Comparison of ENCODE assay signal across 13 mouse cellular contexts in the genomic region with DNA sequence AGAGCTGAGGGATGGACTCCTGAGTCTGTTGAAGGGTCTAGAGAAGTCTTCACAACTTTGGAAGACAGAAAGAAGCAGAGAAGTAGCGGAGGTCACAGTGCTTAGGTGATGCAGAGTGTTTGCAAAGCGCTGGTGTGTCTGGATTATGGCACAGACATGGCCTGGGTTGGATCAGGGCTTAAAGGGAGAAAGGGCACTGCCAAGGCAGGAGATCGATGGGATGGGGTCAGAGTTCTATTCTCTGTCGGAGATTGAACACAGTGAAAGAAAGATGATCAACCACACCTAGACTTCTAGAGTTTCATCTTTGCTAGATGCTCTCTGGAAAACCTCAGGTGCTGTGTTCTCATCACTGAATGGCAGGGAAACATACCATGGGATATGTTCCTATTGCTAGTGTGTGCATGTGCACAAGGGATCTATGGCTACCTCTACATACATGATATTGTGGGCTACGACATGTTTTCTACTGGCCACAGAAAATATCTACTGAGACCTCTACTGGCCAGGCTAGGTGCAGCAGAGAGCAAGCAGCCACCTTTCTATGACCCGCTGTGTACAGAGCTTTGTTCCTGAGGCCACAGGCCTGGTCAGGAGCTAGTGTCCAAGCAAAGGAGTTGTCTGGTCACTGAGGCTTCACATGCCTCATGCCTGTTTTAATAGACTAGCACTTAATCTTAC. TPM values are rescaled to one million over a fixed set of nuclear protein-coding genes. Genes with fewer than 3 reads are reported as not detected.
DNase-seq lines count a peak whose midpoint lies in the region; ATAC-seq and TF ChIP-seq lines count a peak whose summit lies in the region.
"Had no signal": no experiment of that assay in that cellular context is flagged by ENCODE, and none has a peak within 500 bp of the region (broad histone marks: within the 10 kb centered on the region; RNA-seq: fewer than 3 reads in every experiment).

No protein-coding gene starts in this region.

- H3K9me3 ChIP-seq in liver, embryonic 14.5 days (ENCODE audit: control insufficient read depth, low read length) = no peaks in the 10 kb centered on the region
- H3K9me3 ChIP-seq: forebrain, embryonic 15.5 days; heart, embryonic 12.5 days; limb, embryonic 15.5 days had no signal

- no peak overlapping the region for H3K4me3 ChIP-seq in liver, embryonic 14.5 days (ENCODE audit: insufficient read depth in 1 of 2, low read depth in 2 of 2, low read length in 2 of 2)
- H3K4me3 ChIP-seq in kidney, adult 2 months (ENCODE audit: insufficient read depth, low read depth, low read length) = no peak overlapping the region
- H3K4me3 ChIP-seq: forebrain, embryonic 15.5 days; heart, embryonic 12.5 days; limb, embryonic 15.5 days; myocyte had no signal

- no peak overlapping the region for H3K27ac ChIP-seq in liver, embryonic 14.5 days
- H3K27ac ChIP-seq in kidney, adult 2 months (ENCODE audit: insufficient read depth, low read depth, low read length) = no peak overlapping the region
- H3K27ac ChIP-seq: forebrain, embryonic 15.5 days; limb, embryonic 15.5 days had no signal

- H3K9ac ChIP-seq in liver, embryonic 14.5 days (replicated peaks) = no peak overlapping the region
- H3K9ac ChIP-seq: forebrain, embryonic 15.5 days; heart, embryonic 12.5 days; limb, embryonic 15.5 days had no signal

- no peak for ATAC-seq in liver, embryonic 14.5 days (ENCODE audit: insufficient read depth)
- ATAC-seq in Patski = peak; percentile 53
- 0 out of 2 replicates have a peak, but pooled peaks have one; percentile 46 for ATAC-seq in megakaryocyte progenitor cell, adult 5-6 weeks (replicated peaks; ENCODE audit: poor library complexity)
- ATAC-seq in inflammation-experienced regulatory T-cells, adult 6 months = no peak
- ATAC-seq: forebrain, embryonic 15.5 days had no signal

- TF ChIP-seq EP300 in liver, embryonic 14.5 days (IDR thresholded peaks at IDR 0.05; ENCODE audit: low read depth) = no peak

- TF ChIP-seq CTCF in liver, embryonic 14.5 days (IDR thresholded peaks at IDR 0.05; ENCODE audit: low read depth) = peak; percentile 35
- TF ChIP-seq CTCF in Patski (IDR thresholded peaks at IDR 0.05) = peak; percentile 54
- TF ChIP-seq CTCF in kidney, adult 2 months (conservative IDR thresholded peaks at IDR 0.05; ENCODE audit: insufficient read depth, insufficient read length, low read depth, low read length) = peak; percentile 56

- TF ChIP-seq POLR2A in kidney, adult 2 months (IDR thresholded peaks at IDR 0.05; ENCODE audit: low read depth, low read length) = no peak

- in situ Hi-C loops in Patski (cut with MboI; ENCODE audit: low pct_unique_long_range_greater_than_20kb) = loop anchor here (5.0 kb wide), 1 partner anchor 290 kb away; a partner anchor contains a TSS

- CTCF ChIA-PET in Patski (lab: Charles Lee) = interaction anchor here (0.8 to 2.7 kb wide), 5 partner anchors 113 to 296 kb away, joined by 3 to 24 read pairs (median 5); no protein-coding TSS in a partner anchor

- H3K4me1 ChIP-seq in liver, embryonic 14.5 days (replicated peaks; ENCODE audit: control insufficient read depth in 2 of 2, insufficient read depth in 2 of 2, low read length in 1 of 2) = no peaks in the 10 kb centered on the region
- H3K4me1 ChIP-seq in kidney, adult 2 months (ENCODE audit: control insufficient read depth, insufficient read depth, low read length) = peaks cover 4% of the 10 kb centered on the region; the same call in 1 of the 2 replicates
- H3K4me1 ChIP-seq: forebrain, embryonic 15.5 days; heart, embryonic 12.5 days; limb, embryonic 15.5 days had no signal

- H3K4me2 ChIP-seq in liver, embryonic 14.5 days (ENCODE audit: low read depth) = no peak overlapping the region
- H3K4me2 ChIP-seq: forebrain, embryonic 15.5 days; heart, embryonic 12.5 days; limb, embryonic 15.5 days had no signal

- WGBS in liver, embryonic 14.5 days (ENCODE audit: insufficient replicate concordance) = 63% methylated on average over 6 of the region's 6 CpGs
- 64% methylated on average over 6 of the region's 6 CpGs for WGBS in kidney, adult 2 months

- H3K36me3 ChIP-seq in liver, embryonic 14.5 days (replicated peaks; ENCODE audit: control insufficient read depth, insufficient read depth, low read depth) = no peaks in the 10 kb centered on the region
- H3K36me3 ChIP-seq in kidney, adult 2 months (ENCODE audit: control insufficient read depth, insufficient read depth, low read length) = no peaks in the 10 kb centered on the region
- H3K36me3 ChIP-seq: forebrain, embryonic 15.5 days; heart, embryonic 12.5 days; limb, embryonic 15.5 days had no signal

- POLR2A ChIA-PET in Patski (lab: Charles Lee) = interaction anchor here (1.7 kb wide), 1 partner anchor 286 kb away, joined by 5 read pairs; no protein-coding TSS in a partner anchor

- no peak for DNase-seq in liver, embryonic 14.5 days (ENCODE audit: low read depth in 3 of 3, low spot score in 3 of 3)
- no peak for DNase-seq in liver
- no peak for DNase-seq in Patski (ENCODE audit: low read depth, low spot score)
- DNase-seq in kidney, adult 2 months = peak; percentile 45
- DNase-seq in adrenal gland, adult 2 months = no peak
- DNase-seq: right cerebral cortex, postnatal 25 days had no signal

- no peaks in the 10 kb centered on the region for H3K27me3 ChIP-seq in liver, embryonic 14.5 days (ENCODE audit: control insufficient read depth, insufficient read depth, low read length)
- H3K27me3 ChIP-seq in Patski = peaks cover 10% of the 10 kb centered on the region
- no peaks in the 10 kb centered on the region for H3K27me3 ChIP-seq in kidney, adult 2 months (replicated peaks; ENCODE audit: control insufficient read depth, insufficient read depth, low read length)
- H3K27me3 ChIP-seq: forebrain, embryonic 15.5 days; heart, embryonic 12.5 days; limb, embryonic 15.5 days had no signal

RNA-seq across cellular contexts. Expression of a gene that starts 18.5 kb away (rescaled TPM):
- polyA plus RNA-seq in liver, embryonic 14.5 days (2012; rRNA removed) = 0.02 TPM in 1 of 2 replicates, not detected in the other
- polyA plus RNA-seq in liver, embryonic 14.5 days (2014; fragmentation: Nextera tagmentation; extraction: Ambion mirVana) = not detected in 2 replicates
- not detected for polyA plus RNA-seq in Patski (2021)
- polyA plus RNA-seq in kidney, adult 2 months (2012; rRNA removed) = 0.84 and 1.3 TPM in 2 replicates
- total RNA-seq in megakaryocyte progenitor cell, adult 5-6 weeks (2015) = not detected in 2 replicates
- total RNA-seq in megakaryocyte progenitor cell, adult 5-6 weeks (2017) = 0.25 TPM in 1 of 2 replicates, not detected in the other
- not detected for polyA plus RNA-seq in inflammation-experienced regulatory T-cells, adult 6 months (2017; shearing (Covaris generic))
- under 1 TPM; 0.29 to 0.55 TPM for total RNA-seq in adrenal gland, adult 2 months (2021)
- 0.89 and 1.2 TPM in 2 replicates for polyA plus RNA-seq in adrenal gland, adult 2 months (2012; rRNA removed)
- total RNA-seq: common myeloid progenitor, adult 5-6 weeks had no signal
- polyA plus RNA-seq: myocyte had no signal

Comparison
In these comparisons a context has a peak if more than half of its experiments do, and no peak if none do; other contexts are left out.
1. ATAC-seq: peak in Patski (single experiment) and megakaryocyte progenitor cell, adult 5-6 weeks (single experiment); none in liver, embryonic 14.5 days (single experiment) and inflammation-experienced regulatory T-cells, adult 6 months (single experiment).
2. Peak in every context shown above with its lines, with median percentiles within 50 percentile points of each other: CTCF ChIP-seq.